Mouse (Mus musculus): Measurements from ENCODE around the gene Iqcn.

DNA sequence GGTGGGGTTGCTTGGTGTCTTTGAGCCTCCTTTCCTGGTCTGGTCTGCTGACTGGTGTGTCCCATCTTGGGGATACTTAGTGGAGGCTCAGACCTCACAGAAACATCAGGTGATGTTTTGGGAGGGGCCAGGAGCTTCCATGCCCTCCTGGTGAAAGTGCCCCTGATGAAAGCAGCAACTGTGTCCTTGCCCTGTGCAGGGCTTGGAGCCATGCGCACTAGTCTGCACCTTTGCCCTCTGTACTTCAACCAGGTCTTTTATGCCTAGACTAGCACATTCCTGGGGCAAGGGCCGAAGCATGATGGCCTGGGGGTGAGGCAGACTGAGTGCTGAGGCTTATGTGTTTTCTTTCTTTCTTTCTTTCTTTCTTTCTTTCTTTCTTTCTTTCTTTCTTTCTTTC, 37.7 kb upstream of the Iqcn start:
- no peak for TF ChIP-seq CTCF (IDR thresholded peaks at IDR 0.05)
- no peak for TF ChIP-seq POLR2A (IDR thresholded peaks at IDR 0.05; ENCODE audit: insufficient read depth, low read depth, low read length)
